Mouse (Mus musculus): ENCODE results near the gene Epb41l3.

- TF ChIP-seq CTCF (IDR thresholded peaks at IDR 0.05; ENCODE audit: borderline replicate concordance, insufficient read depth, low read length): no peak
- TF ChIP-seq POLR2A (IDR thresholded peaks at IDR 0.05; ENCODE audit: low read depth, low read length): no peak
These were observed 106.3 kb downstream of the Epb41l3 start for GRCm38 (mm10) chr17:69181560-69182316.

All from embryonic fibroblast, embryonic 13.5 days (primary cell).